Mouse (Mus musculus): ENCODE results near the gene Bphl. TPM values are rescaled to one million over a fixed set of nuclear protein-coding genes. Genes with fewer than 3 reads are reported as not detected.

Gene Bphl
- polyA plus RNA-seq, 1 experiment from 2014 or later: 41.9 TPM

DNA sequence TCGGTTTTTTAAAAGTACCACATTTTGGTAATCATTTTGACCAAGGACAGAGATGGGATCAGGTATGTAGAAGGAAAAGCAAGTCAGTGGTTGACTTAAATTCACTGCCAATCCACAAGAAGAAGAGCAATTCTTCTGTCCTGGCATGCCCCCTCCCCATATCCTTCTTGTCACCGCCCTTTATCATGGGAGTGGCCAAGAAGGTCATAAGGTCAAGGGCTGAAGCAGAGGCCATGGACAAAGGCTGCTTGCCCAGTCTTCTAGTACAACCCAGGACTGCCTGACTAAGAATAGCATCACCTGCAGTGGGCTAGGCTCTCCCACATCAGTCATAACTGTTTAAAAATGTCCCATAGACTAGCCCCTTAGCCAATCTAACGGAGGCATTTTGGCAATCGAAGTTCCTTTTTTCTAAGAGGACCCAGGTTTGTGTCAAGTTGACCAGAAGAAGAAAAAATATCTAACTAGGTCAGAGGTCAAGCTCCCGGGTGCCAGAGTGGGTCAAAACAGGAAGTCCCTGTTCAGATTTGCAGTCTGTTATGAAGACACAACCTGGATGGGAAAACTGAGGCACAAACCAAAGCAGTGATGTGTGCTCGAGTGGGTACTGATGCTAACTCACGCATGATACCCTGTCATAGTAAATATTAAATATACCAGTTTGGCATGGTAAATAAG is 6.5 kb downstream of the Bphl start:
- Histone ChIP-seq H3K4me3 (ENCODE audit: low read depth, low read length) (no peak overlapping the region), H3K9ac (ENCODE audit: low read length) (no peak overlapping the region), H3K27me3 (ENCODE audit: control insufficient read depth, insufficient read depth, low read length) (no peaks in the 10 kb centered on the region), H3K36me3 (ENCODE audit: control insufficient read depth, insufficient read depth, low read length) (no peaks in the 10 kb centered on the region), H3K27ac (replicated peaks; ENCODE audit: low read depth, low read length) (no peak overlapping the region), H3K4me2 (ENCODE audit: low read depth, severe bottlenecking) (no peak overlapping the region), H3K9me3 (ENCODE audit: control insufficient read depth, low read length) (no peaks in the 10 kb centered on the region), H3K4me1 (ENCODE audit: control insufficient read depth, insufficient read depth, low read length) (peaks cover under 1% of the 10 kb centered on the region)
- ATAC-seq (ENCODE audit: insufficient number of reproducible peaks, low FRiP score, low TSS enrichment, low read depth) (no peak), DNase-seq (ENCODE audit: low spot score) (no peak)
- WGBS: 77% methylated on average over 7 of the region's 7 CpGs

DNA sequence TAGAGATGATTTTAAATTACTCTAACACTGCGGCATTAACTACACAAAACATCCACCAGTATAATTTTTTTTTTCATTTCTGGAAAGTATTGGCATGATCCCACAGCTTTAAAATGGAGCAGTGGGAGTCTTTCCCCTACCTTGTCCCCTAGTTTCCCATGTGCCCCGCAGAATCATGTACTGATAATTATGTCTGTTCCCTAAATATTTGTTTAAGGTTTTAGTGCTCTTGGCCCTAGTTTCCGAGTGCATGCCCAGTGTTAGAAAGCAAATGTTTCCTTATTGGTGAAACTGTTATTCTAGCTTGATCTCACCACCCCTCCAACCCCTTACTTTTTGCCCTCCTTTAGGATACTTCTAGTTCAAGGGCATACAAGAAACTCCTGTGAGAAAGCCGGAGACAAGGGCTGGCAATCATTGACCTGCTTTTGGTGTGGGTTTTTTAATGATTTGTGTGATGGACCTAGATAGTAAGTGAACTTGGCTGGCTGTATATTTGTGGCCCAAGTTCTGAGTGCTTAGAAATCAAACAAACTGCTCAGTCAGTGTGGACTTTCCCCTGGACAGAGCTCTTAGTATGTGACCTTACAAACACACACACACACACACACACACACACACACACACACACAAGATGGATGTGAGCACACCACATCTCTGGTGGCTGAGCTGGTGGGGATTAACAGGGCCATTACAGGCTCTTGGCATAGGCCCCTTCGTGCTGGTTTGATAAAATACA is 8.3 kb downstream of the Bphl start:
- Histone ChIP-seq H3K36me3 (ENCODE audit: control insufficient read depth, insufficient read depth, low read length) (no peaks in the 10 kb centered on the region), H3K4me2 (ENCODE audit: low read depth, severe bottlenecking) (no peak overlapping the region), H3K4me1 (ENCODE audit: control insufficient read depth, insufficient read depth, low read length) (no peaks in the 10 kb centered on the region), H3K9me3 (ENCODE audit: control insufficient read depth, low read length) (no peaks in the 10 kb centered on the region), H3K9ac (ENCODE audit: low read length) (no peak overlapping the region), H3K4me3 (ENCODE audit: low read depth, low read length) (no peak overlapping the region), H3K27me3 (ENCODE audit: control insufficient read depth, insufficient read depth, low read length) (no peaks in the 10 kb centered on the region), H3K27ac (replicated peaks; ENCODE audit: low read depth, low read length) (no peak overlapping the region)
- WGBS: 63% methylated on average over 5 of the region's 5 CpGs
- ATAC-seq (ENCODE audit: insufficient number of reproducible peaks, low FRiP score, low TSS enrichment, low read depth) (no peak), DNase-seq (ENCODE audit: low spot score) (no peak)

DNA sequence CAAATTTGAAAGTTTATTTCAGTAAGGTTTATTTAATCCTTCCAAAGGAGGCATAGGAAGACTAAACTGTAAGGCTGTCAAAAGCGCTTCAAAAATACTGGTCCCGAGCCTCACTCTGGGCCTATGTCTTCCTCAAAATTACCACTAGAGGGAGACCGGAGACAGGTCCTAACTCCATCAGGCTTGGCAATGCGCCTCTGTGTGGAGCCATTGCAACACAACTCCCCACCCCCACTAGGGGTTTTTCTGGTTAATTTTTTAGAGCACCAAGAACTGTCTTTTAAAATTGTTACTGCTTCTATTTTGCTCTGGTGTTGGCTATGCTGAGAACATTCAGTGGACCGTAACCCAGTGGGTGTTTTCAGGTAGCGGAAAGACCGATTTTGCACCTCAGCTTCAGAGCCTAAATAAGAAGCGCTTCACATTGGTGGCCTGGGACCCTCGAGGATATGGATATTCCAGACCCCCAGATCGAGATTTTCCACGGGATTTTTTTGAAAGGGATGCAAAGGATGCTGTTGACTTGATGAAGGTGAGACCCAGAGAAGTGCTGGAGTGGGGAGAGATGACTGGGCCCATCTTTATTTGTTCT is 9.1 kb downstream of the Bphl start:
- no peaks in the 10 kb centered on the region for H3K9me3 ChIP-seq (ENCODE audit: control insufficient read depth, low read length)
- DNase-seq (ENCODE audit: low spot score) (peak; percentile 70), ATAC-seq (ENCODE audit: insufficient number of reproducible peaks, low FRiP score, low TSS enrichment, low read depth) (peak; percentile 82; the same call in 1 of the 2 replicates)
- H3K4me1 ChIP-seq (ENCODE audit: control insufficient read depth, insufficient read depth, low read length): no peaks in the 10 kb centered on the region
- H3K9ac ChIP-seq (ENCODE audit: low read length): no peak overlapping the region
- H3K27ac ChIP-seq (replicated peaks; ENCODE audit: low read depth, low read length): no peak overlapping the region
- WGBS: 47% methylated on average over 11 of the region's 11 CpGs
- H3K4me3 ChIP-seq (ENCODE audit: low read depth, low read length): no peak overlapping the region
- no peaks in the 10 kb centered on the region for H3K36me3 ChIP-seq (ENCODE audit: control insufficient read depth, insufficient read depth, low read length)
- H3K27me3 ChIP-seq (ENCODE audit: control insufficient read depth, insufficient read depth, low read length): no peaks in the 10 kb centered on the region
- H3K4me2 ChIP-seq (ENCODE audit: low read depth, severe bottlenecking): no peak overlapping the region

DNA sequence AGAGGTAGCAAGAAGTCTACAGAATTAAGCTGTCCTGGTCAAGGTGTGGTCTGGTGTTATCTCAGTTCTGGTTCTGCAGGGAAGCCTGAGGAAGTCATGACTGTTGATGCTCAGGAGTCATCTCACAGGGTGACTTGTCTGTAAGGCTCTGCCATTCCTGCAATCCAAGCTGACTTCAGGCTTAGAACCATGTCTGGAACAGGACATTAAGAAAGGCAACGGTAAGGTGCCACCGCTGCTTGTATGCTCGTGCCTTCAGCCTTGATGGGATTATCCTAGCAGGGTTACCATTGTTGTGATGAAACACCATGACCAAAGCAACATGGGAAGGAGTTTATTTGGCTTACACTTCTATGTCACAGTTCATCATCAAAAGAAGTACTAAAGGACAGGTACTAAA is 10.1 kb downstream of the Bphl start:
- H3K4me2 ChIP-seq (ENCODE audit: low read depth, severe bottlenecking): no peak overlapping the region
- no peaks in the 10 kb centered on the region for H3K27me3 ChIP-seq (ENCODE audit: control insufficient read depth, insufficient read depth, low read length)
- DNase-seq (ENCODE audit: low spot score) (no peak), ATAC-seq (ENCODE audit: insufficient number of reproducible peaks, low FRiP score, low TSS enrichment, low read depth) (no peak)
- 92% methylated on average over 3 of the region's 3 CpGs for WGBS
- no peak overlapping the region for H3K9ac ChIP-seq (ENCODE audit: low read length)
- no peak overlapping the region for H3K4me3 ChIP-seq (ENCODE audit: low read depth, low read length)
- H3K4me1 ChIP-seq (ENCODE audit: control insufficient read depth, insufficient read depth, low read length): no peaks in the 10 kb centered on the region
- H3K27ac ChIP-seq (replicated peaks; ENCODE audit: low read depth, low read length): no peak overlapping the region
- H3K36me3 ChIP-seq (ENCODE audit: control insufficient read depth, insufficient read depth, low read length): no peaks in the 10 kb centered on the region
- H3K9me3 ChIP-seq (ENCODE audit: control insufficient read depth, low read length): no peaks in the 10 kb centered on the region

- Histone ChIP-seq H3K36me3 (ENCODE audit: control insufficient read depth, insufficient read depth, low read length) (peaks cover 4% of the 10 kb centered on the region; the same call in 1 of the 2 replicates), H3K27me3 (ENCODE audit: control insufficient read depth, insufficient read depth, low read length) (no peaks in the 10 kb centered on the region), H3K4me2 (ENCODE audit: low read depth, severe bottlenecking) (no peak overlapping the region), H3K27ac (replicated peaks; ENCODE audit: low read depth, low read length) (no peak overlapping the region), H3K9me3 (ENCODE audit: control insufficient read depth, low read length) (no peaks in the 10 kb centered on the region), H3K9ac (ENCODE audit: low read length) (no peak overlapping the region), H3K4me1 (ENCODE audit: control insufficient read depth, insufficient read depth, low read length) (no peaks in the 10 kb centered on the region), H3K4me3 (ENCODE audit: low read depth, low read length) (no peak overlapping the region)
- ATAC-seq (ENCODE audit: insufficient number of reproducible peaks, low FRiP score, low TSS enrichment, low read depth): no peak
- 94% methylated on average over 8 of the region's 8 CpGs for WGBS
- no peak for DNase-seq (ENCODE audit: low spot score)
Measured at GRCm38 (mm10) chr13:34050479-34050878, 13.1 kb downstream of the Bphl start.

GRCm38 (mm10) chr13:34051692-34052091 is 14.3 kb downstream of the Bphl start:
- H3K36me3 ChIP-seq (ENCODE audit: control insufficient read depth, insufficient read depth, low read length): peaks cover 4% of the 10 kb centered on the region; the same call in 1 of the 2 replicates
- WGBS: 94% methylated on average over 3 of the region's 3 CpGs
- no peak for DNase-seq (ENCODE audit: low spot score)
- no peaks in the 10 kb centered on the region; the same call in 1 of the 2 replicates for H3K9me3 ChIP-seq (ENCODE audit: control insufficient read depth, low read length)
- no peaks in the 10 kb centered on the region for H3K4me1 ChIP-seq (ENCODE audit: control insufficient read depth, insufficient read depth, low read length)
- H3K4me3 ChIP-seq (ENCODE audit: low read depth, low read length): no peak overlapping the region
- no peak for ATAC-seq (ENCODE audit: insufficient number of reproducible peaks, low FRiP score, low TSS enrichment, low read depth)
- no peak overlapping the region for H3K4me2 ChIP-seq (ENCODE audit: low read depth, severe bottlenecking)
- no peaks in the 10 kb centered on the region for H3K27me3 ChIP-seq (ENCODE audit: control insufficient read depth, insufficient read depth, low read length)
- no peak overlapping the region for H3K27ac ChIP-seq (replicated peaks; ENCODE audit: low read depth, low read length)
- H3K9ac ChIP-seq (ENCODE audit: low read length): no peak overlapping the region

DNA sequence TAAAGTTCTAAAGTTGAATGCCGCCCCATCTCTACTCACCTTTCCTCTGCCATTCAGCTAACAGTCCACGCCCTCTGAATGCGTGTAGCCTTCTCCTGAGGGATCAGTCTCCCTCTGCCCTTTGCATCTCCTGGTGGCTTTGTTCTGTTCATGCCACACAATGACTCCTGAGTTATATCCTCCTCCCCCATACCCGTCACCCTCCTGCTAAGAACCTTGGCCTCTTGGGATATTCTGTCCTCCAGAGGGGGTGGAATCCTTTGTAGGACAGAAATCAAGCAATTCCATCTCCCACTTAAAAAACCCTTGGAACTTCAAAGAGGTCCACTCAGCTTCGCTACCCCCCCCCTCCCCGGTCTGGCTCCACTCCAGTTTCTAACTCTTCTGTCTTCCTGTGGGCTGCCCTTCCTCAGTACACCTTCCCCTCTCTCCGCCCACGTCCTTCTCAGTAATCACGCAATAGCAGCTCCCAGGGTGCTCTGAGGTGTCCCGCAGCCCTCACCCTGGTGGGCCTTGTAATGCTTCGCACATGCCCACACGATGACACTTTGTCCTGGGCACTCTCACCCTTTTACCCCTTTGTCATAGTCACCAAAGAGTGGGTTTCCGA is 16.4 kb downstream of the Bphl start:
- ATAC-seq (ENCODE audit: insufficient number of reproducible peaks, low FRiP score, low TSS enrichment, low read depth) (no peak), DNase-seq (ENCODE audit: low spot score) (no peak)
- peaks cover 4% of the 10 kb centered on the region; the same call in 1 of the 2 replicates for H3K36me3 ChIP-seq (ENCODE audit: control insufficient read depth, insufficient read depth, low read length)
- WGBS: 77% methylated on average over 13 of the region's 13 CpGs
- H3K4me2 ChIP-seq (ENCODE audit: low read depth, severe bottlenecking): no peak overlapping the region
- H3K9me3 ChIP-seq (ENCODE audit: control insufficient read depth, low read length): no peaks in the 10 kb centered on the region; the same call in 1 of the 2 replicates
- no peak overlapping the region for H3K27ac ChIP-seq (replicated peaks; ENCODE audit: low read depth, low read length)
- no peak overlapping the region for H3K9ac ChIP-seq (ENCODE audit: low read length)
- no peaks in the 10 kb centered on the region for H3K27me3 ChIP-seq (ENCODE audit: control insufficient read depth, insufficient read depth, low read length)
- no peak overlapping the region for H3K4me3 ChIP-seq (ENCODE audit: low read depth, low read length)
- H3K4me1 ChIP-seq (ENCODE audit: control insufficient read depth, insufficient read depth, low read length): no peaks in the 10 kb centered on the region

- H3K27ac ChIP-seq (replicated peaks; ENCODE audit: low read depth, low read length): no peak overlapping the region
- no peak overlapping the region for H3K9ac ChIP-seq (ENCODE audit: low read length)
- no peaks in the 10 kb centered on the region; the same call in 1 of the 2 replicates for H3K9me3 ChIP-seq (ENCODE audit: control insufficient read depth, low read length)
- DNase-seq (ENCODE audit: low spot score) (no peak), ATAC-seq (ENCODE audit: insufficient number of reproducible peaks, low FRiP score, low TSS enrichment, low read depth) (no peak)
- H3K4me1 ChIP-seq (ENCODE audit: control insufficient read depth, insufficient read depth, low read length): no peaks in the 10 kb centered on the region
- no peak overlapping the region for H3K4me2 ChIP-seq (ENCODE audit: low read depth, severe bottlenecking)
- H3K36me3 ChIP-seq (ENCODE audit: control insufficient read depth, insufficient read depth, low read length): peaks cover 4% of the 10 kb centered on the region; the same call in 1 of the 2 replicates
- WGBS: 75% methylated on average over 4 of the region's 4 CpGs
- H3K27me3 ChIP-seq (ENCODE audit: control insufficient read depth, insufficient read depth, low read length): no peaks in the 10 kb centered on the region
- H3K4me3 ChIP-seq (ENCODE audit: low read depth, low read length): no peak overlapping the region
Measured at GRCm38 (mm10) chr13:34054391-34054790, 17.0 kb downstream of the Bphl start.

Data from limb, embryonic 11.5 days (tissue).